Mouse (Mus musculus) midbrain, embryonic 11.5 days (tissue): ENCODE measurements around the gene Uvssa. TPM values are rescaled to one million over a fixed set of nuclear protein-coding genes. Genes with fewer than 3 reads are reported as not detected.

Source experiments
- ATAC-seq: fragments of 200-750 bp; cut with Nextera tagmentation; 2 replicates; pipeline ENCODE4 v1.8.0; 2017; ENCODE audit warnings: moderate TSS enrichment, moderate library complexity; ENCODE audit not compliant: low FRiP score
- DNase-seq: peaks from one replicate; pipeline ENCODE4 v3.0.0; 2015; ENCODE audit warnings: low spot score; ENCODE audit errors: missing footprints
- H3K27ac ChIP-seq: fragments of 300-500 bp; sonication (generic); 2 replicates; pipeline ENCODE4 v1.5.1; 2014; ENCODE audit warnings: low read depth, low read length
- H3K27me3 ChIP-seq: fragments of 300-500 bp; sonication (generic); 2 replicates; pipeline ENCODE4 v1.6.1; 2014; ENCODE audit warnings: mild to moderate bottlenecking, low read length, moderate library complexity, mixed read lengths; ENCODE audit not compliant: control insufficient read depth, insufficient read depth
- H3K36me3 ChIP-seq: fragments of 300-500 bp; sonication (generic); 2 replicates; pipeline ENCODE4 v1.6.1; 2014; ENCODE audit warnings: mild to moderate bottlenecking, low read length, moderate library complexity, mixed read lengths; ENCODE audit not compliant: control insufficient read depth, insufficient read depth
- H3K4me1 ChIP-seq: fragments of 300-500 bp; sonication (generic); 2 replicates; pipeline ENCODE4 v1.6.1; 2014; ENCODE audit warnings: low read length; ENCODE audit not compliant: control insufficient read depth, insufficient read depth
- H3K4me2 ChIP-seq: fragments of 300-500 bp; sonication (generic); 2 replicates; pipeline ENCODE4 v1.6.1; 2014; ENCODE audit warnings: mild to moderate bottlenecking, moderate library complexity
- H3K4me3 ChIP-seq: fragments of 300-500 bp; sonication (generic); 2 replicates; pipeline ENCODE4 v1.5.1; 2014; ENCODE audit warnings: low read depth, low read length
- H3K9ac ChIP-seq: fragments of 300-500 bp; sonication (generic); 2 replicates; pipeline ENCODE4 v1.6.1; 2014; ENCODE audit warnings: low read length
- H3K9me3 ChIP-seq: fragments of 300-500 bp; sonication (generic); 2 replicates; pipeline ENCODE4 v1.6.1; 2016; ENCODE audit warnings: low read length; ENCODE audit not compliant: control insufficient read depth
- WGBS: fragments of 180-500 bp; shearing (Covaris S2); extraction: QIAGEN DNeasy Blood & Tissue Kit; methylation state at CpG from one replicate; pipeline ENCODE4 v1.1.7; 2014; 5-methylcytosine and 5-hydroxymethylcytosine counted together
- polyA plus RNA-seq: library from polyadenylated mRNA; unstranded; fragments of >200 nt; fragmentation: Nextera tagmentation; extraction: Ambion mirVana; gene quantifications from 2 replicates; pipeline ENCODE4 v1.2.1, GENCODE M21; 2014

The Uvssa gene
- polyA plus RNA-seq, 1 experiment from 2014 or later, result 6.1 TPM

DNA sequence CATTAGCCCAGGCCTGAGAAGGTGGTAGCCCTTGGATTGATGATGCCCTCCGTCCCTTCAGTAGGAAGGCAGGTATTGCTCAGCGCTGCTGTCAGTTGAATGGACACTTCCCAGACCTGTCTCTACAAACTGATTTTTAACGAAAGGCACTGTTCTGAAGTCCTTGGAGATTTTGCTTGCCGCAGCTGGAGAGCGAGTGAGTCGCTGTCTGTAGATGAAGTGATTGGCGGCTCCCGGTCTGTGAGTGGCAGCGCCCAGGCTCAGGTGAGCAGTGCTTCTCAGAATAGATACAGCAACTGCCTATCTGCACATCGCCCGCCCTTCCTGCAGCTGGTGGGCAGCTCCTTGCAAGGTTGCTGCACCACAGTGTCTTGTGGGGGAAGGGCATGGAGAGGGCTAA, 17.3 kb downstream of the Uvssa start:
- DNase-seq (peak; percentile 73), ATAC-seq (no peak)
- no peaks in the 10 kb centered on the region for H3K9me3 ChIP-seq
- H3K27ac ChIP-seq, result no peak overlapping the region
- H3K9ac ChIP-seq, result no peak overlapping the region
- no peak overlapping the region for H3K4me3 ChIP-seq
- 91% methylated on average over 11 of the region's 11 CpGs for WGBS
- no peak overlapping the region for H3K4me2 ChIP-seq
- H3K27me3 ChIP-seq, result no peaks in the 10 kb centered on the region
- no peaks in the 10 kb centered on the region for H3K36me3 ChIP-seq
- no peaks in the 10 kb centered on the region for H3K4me1 ChIP-seq

DNA sequence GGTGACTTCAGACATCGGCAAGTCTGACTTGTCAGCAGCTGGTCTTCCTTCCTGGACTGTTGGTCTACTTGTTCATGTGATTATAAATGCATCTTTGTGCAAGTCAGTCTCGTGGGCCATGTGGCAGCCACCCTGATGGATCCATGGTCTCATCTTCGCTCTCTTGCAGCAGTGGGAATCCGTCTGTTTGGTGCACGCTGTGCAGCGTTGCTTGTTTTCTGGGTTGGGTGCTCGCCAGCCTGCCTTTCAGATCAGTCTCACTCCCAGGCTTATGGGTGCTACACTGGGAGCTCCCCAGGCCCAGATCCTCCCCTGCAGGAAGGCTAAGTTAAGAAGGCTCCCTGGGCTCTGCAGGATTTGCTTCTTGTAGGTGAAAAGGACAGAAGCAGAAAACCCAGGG, 18.5 kb downstream of the Uvssa start:
- DNase-seq, result peak; percentile 35
- WGBS, result 89% methylated on average over 7 of the region's 7 CpGs
- Histone ChIP-seq H3K27ac (no peak overlapping the region), H3K4me2 (no peak overlapping the region), H3K9ac (no peak overlapping the region), H3K9me3 (no peaks in the 10 kb centered on the region), H3K4me1 (no peaks in the 10 kb centered on the region), H3K4me3 (no peak overlapping the region), H3K36me3 (no peaks in the 10 kb centered on the region), H3K27me3 (no peaks in the 10 kb centered on the region)
- ATAC-seq, result no peak

DNA sequence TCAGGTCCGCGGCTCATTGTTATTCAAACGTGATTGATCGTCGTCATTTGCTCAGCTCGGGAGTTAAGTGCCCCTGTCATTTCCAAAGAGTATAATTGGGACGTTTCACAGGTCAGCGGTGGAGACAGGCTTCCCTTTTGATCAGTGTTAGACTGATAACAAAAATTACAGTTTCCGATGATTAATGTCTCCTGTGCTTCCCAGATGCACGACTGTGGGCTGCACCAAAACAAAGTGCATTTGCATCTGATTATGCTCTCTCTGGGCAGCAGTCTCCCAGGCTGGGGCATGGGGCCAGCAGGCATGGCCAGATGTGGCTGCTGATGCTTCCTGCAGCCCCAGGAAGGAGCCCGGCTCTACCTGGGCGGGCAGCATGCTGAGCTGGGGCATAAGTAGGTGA, 22.5 kb downstream of the Uvssa start:
- no peak overlapping the region for H3K27ac ChIP-seq
- no peak for DNase-seq
- H3K27me3 ChIP-seq, result no peaks in the 10 kb centered on the region
- H3K9ac ChIP-seq, result no peak overlapping the region
- H3K4me3 ChIP-seq, result no peak overlapping the region
- 61% methylated on average over 12 of the region's 12 CpGs for WGBS
- no peak overlapping the region for H3K4me2 ChIP-seq
- no peaks in the 10 kb centered on the region for H3K36me3 ChIP-seq
- no peaks in the 10 kb centered on the region for H3K9me3 ChIP-seq
- 0 out of 2 replicates have a peak, but pooled peaks cover 7% of the 10 kb centered on the region for H3K4me1 ChIP-seq
- ATAC-seq, result no peak

DNA sequence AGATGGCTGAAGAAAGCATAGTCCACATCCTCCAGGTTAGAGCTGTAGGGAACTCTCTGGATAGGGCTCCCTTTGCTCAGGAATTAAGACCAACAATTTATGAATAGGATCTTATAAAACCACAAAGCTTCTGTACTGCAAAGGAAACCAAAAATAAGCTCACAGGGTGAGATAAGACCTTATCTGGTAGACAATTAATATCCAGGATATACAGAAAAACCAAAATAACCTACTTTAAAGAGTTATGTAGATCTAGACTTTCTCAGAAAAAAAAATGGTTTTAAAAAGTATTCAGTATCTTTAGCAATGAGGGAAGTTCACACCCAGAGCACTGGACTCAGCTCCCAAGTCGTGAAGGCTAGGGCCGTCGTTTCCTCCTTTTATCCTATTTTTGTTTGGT, 42.0 kb downstream of the Uvssa start:
- H3K4me1 ChIP-seq, result no peaks in the 10 kb centered on the region
- no peaks in the 10 kb centered on the region for H3K9me3 ChIP-seq
- 81% methylated on average over 3 of the region's 3 CpGs for WGBS
- H3K4me3 ChIP-seq, result no peak overlapping the region
- H3K36me3 ChIP-seq, result no peaks in the 10 kb centered on the region
- H3K4me2 ChIP-seq, result no peak overlapping the region
- no peak for DNase-seq
- H3K27ac ChIP-seq, result no peak overlapping the region
- no peak for ATAC-seq
- H3K9ac ChIP-seq, result no peak overlapping the region
- no peaks in the 10 kb centered on the region for H3K27me3 ChIP-seq

DNA sequence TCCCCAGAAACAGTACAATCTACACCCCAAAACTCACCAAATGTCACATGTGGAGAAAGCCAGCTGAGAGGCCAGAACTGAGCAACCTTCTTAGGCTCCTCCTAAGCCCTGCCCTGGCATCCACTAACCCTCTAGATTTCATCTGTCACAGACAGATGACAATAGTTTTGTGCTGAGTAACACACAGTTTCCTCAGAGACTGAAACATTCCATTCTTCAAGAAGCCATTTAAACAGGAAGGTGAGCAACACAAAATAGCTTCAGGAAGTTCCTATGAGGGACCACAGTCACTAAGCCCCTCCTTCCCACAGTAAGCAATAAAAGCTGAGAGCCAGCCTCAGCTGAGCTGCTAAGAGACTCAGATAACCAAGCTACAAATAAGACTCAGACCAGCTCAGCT, 49.1 kb downstream of the Uvssa start:
- Histone ChIP-seq H3K27me3 (peaks cover 52% of the 10 kb centered on the region), H3K36me3 (no peaks in the 10 kb centered on the region)
- no peak for ATAC-seq

DNA sequence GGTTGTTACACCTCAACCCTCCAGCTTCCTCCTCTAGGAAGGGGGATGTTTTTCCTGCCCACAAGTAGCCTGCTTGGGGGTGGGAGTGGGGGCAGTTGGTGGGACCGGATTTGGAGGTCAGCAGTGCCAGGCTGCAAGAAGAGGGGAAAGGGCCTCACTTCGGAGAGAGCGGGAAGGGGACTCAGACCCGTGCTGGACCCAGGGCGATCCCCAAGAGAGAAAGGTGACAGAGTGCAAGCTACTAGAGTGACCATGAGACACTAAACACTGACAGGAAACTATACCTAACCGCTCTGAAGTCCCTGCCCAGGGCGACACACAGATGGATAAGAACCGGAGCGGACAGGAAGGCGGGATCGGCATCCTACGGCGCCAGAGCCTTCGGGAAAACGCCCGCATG, 51.8 kb downstream of the Uvssa start:
- 2% methylated on average over 16 of the region's 16 CpGs for WGBS
- peaks cover 79% of the 10 kb centered on the region for H3K27me3 ChIP-seq
- no peak overlapping the region for H3K9ac ChIP-seq
- H3K4me3 ChIP-seq, result no peak overlapping the region
- H3K4me1 ChIP-seq, result peaks cover 26% of the 10 kb centered on the region
- DNase-seq (peak; percentile 90), ATAC-seq (no peak)
- no peak overlapping the region for H3K27ac ChIP-seq
- no peak overlapping the region for H3K4me2 ChIP-seq
- no peaks in the 10 kb centered on the region for H3K9me3 ChIP-seq
- H3K36me3 ChIP-seq, result no peaks in the 10 kb centered on the region

More for the DNA sequence above, 49.1 kb downstream of the Uvssa start:
- DNase-seq, result no peak
- Histone ChIP-seq H3K4me3 (no peak overlapping the region), H3K9ac (no peak overlapping the region), H3K4me1 (peaks cover 10% of the 10 kb centered on the region), H3K9me3 (no peaks in the 10 kb centered on the region), H3K27ac (no peak overlapping the region), H3K4me2 (no peak overlapping the region)

DNA sequence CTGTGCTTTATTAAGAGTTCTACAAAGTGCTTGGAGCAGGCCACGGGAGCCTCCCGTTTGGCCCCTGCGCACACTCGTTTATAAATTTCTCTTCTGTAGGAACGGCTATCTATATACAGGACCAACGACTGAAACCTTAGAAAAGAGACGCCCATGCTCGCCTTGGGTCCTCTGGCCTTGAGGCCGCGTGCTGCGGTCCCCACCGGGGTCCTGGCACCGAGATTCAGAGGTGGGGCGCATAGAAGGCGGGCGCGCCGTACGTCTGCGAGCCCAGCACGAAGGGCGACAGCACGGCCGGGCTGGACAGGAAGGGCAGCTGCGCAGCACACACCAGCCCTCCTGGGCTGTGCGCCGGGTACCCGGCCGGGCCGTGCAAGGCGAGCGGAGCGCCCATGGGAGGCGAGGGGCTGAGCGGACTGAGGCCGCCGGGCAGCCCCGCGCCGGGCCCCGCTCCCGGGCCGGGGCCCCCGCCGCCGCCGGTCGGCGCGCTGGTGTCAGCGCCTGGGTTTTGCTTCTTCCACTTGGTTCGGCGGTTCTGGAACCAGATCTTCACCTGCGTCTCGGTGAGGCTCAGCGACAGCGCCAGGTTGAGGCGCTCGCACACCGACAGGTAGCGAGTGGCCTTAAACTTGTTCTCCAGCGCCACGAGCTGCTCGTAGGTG, 52.3 kb downstream of the Uvssa start:
- under 1% methylated on average over 59 of the region's 64 CpGs for WGBS
- DNase-seq (peak; percentile 93), ATAC-seq (no peak)
- Histone ChIP-seq H3K27ac (no peak overlapping the region), H3K9me3 (no peaks in the 10 kb centered on the region), H3K4me1 (peaks cover 26% of the 10 kb centered on the region), H3K27me3 (peaks cover 84% of the 10 kb centered on the region), H3K4me3 (peak overlapping the region; percentile 28), H3K4me2 (peak overlapping the region; percentile 43), H3K36me3 (no peaks in the 10 kb centered on the region), H3K9ac (no peak overlapping the region)

DNA sequence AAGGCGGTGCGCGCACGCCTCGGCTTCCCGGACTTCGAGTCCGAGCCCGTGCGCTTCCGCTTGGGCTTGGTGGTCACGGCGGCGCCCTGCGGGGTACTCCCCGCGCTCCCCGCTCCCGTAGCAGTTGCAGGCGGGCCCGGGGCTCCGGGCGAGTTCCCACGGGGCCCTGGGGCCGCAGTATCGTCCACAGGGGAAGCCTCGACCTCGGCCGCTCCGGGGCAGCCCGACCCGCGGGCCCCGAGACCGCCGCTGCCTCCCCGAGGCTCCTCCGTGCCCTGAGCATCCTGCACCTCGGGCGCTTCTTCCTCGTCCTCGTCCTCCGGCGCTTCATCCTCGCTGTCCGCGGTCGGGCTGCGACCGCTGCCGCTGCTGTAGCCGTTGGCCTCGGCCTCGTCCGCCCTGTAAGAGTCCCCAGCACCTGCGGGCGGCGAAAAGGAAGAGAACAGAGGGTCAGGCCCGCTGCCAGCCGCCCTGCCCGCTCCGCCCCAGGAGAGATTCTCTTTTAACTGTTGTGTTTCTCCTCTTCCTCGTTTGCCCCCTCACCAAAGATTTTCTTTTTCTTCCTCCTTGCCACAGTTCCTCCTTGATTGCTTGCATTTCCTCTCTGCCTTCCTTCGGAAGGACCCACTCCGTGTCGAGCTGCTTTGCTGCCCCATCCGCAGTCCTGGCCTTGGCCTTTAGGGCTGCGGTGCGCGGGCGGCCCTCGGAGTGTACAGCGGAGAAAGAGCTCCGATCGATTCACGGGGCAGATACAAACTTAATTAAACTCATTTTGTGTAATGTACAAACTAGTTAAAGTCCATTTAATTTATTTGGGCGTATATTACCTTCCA, 53.0 kb downstream of the Uvssa start:
- no peaks in the 10 kb centered on the region for H3K9me3 ChIP-seq
- ATAC-seq (no peak), DNase-seq (peak; percentile 94)
- peak overlapping the region; percentile 43 for H3K4me2 ChIP-seq
- H3K36me3 ChIP-seq, result no peaks in the 10 kb centered on the region
- H3K4me1 ChIP-seq, result peaks cover 26% of the 10 kb centered on the region
- WGBS, result 1% methylated on average over 77 of the region's 77 CpGs
- H3K27ac ChIP-seq, result no peak overlapping the region
- H3K4me3 ChIP-seq, result peak overlapping the region; percentile 28
- peaks cover 92% of the 10 kb centered on the region for H3K27me3 ChIP-seq
- H3K9ac ChIP-seq, result 0 out of 2 replicates have a peak overlapping the region, but pooled peaks have one; percentile 9
